Mouse (Mus musculus) spleen, embryonic (tissue): ENCODE measurements around the gene Pabpn1.

ENCODE experiments used
- CTCF ChIA-PET: fragments of 350-600 bp; sonication (Branson Sonifier 250); formaldehyde crosslinking; loops from one replicate; lab custom pipeline; 2022; lab: Charles Lee

Pabpn1 gene

DNA sequence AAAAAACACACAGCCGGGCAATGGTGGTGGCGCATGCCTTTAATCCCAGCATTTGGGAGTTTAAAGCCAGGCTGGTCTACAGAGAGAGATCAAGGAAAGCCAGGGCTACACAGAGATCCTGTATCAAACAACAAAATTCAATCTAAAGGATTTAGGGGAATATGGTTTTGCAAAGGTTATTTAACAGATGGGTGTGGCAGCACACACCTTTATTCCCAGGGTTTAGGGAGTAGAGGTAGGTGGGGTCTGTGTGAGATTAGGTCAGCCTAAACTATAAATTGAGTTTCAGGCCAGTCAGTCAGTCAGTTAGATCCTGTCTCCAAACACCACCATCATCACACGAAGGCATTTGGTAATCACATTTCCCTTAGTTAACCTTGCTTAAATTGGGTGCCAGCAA is at the start of gene Pabpn1:
Gene Pabpn1, plus strand, starts transcription at position 301 of the 400 bp plus-strand sequence.
- CTCF ChIA-PET, result interaction anchor here (0.7 kb wide), 1 partner anchor 12 kb away, joined by 6 read pairs; no protein-coding TSS in a partner anchor

DNA sequence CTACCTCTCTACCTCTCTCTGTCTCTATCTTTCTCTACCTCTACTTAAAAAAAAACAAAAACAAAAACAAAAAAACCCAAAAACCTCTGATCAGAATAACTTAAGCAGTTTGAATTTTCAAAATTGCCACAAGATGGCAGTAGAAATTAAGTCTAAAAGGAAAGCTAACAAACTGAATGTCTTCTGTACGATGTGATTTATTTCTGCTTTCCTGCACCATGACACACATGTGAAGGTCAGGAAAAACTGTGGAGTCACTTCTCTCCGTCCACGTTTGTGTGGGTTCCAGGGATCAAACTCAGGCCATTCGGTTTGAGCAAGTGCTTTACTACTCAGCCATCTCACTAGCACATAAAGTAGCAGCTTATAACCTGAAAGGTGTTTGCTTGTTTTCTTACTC is 48.8 kb upstream of the Pabpn1 start:
- CTCF ChIA-PET, result interaction anchor here (0.6 to 0.7 kb wide), 3 partner anchors 96 to 346 kb away, joined by 3 to 15 read pairs (median 11); no protein-coding TSS in a partner anchor

DNA sequence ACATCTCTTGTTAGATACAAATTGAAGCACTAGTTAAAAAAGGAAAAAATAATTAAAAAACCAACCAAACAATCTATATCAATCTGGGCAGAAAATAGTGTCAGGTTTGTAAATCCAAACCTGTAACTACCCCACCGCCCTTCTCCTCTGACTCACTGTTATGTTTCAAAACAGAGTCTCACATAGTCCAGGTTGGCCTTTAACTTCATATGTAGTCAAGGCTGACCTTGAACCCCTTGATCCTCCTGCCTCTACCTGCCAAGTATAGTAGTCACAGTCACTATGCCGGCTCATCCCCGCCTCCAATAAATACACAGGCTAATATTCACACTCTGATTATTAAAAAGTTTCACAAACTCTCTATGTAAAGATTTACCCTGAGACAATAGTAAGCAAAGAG is 36.6 kb upstream of the Pabpn1 start:
- CTCF ChIA-PET, result no interaction called here

DNA sequence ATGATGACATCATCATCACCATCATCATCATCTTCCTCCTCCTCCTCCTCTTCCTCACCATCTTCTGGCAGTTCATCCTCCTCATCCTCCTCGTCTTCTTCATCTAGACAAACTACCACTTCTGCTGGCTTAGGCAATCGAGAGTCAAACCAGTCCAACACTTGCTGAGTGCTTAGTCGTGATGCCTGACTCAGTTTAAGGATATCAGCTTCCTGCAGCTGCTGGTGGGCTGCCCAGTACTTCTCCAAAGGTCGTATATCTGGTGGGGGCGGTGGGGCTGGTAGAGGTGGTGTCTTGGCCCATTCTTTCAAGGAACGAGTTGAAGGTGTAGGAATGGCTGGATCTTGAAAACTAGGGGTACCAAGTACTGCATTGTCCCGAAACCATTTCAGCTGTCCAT is 35.6 kb upstream of the Pabpn1 start:
- CTCF ChIA-PET, result no interaction called here

DNA sequence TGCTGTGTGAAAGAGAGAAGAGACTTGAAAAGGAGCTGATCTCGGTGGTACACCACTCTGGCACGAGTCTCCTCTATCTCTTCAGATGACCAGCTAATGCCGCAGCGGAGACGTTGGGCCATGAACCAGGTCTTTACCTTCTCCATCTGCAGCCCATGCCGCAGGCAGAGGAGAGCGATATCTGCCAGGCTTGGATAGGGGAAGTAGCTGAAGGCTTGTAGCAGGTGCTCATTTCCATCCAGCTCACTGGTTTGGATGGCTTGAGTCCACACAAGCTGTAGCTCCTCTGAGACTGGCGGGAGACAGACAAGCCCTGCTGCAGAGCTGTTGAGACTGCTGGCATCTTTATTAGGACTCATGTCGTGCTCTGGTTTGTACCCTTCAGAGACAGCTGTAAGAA is 34.4 kb upstream of the Pabpn1 start:
- CTCF ChIA-PET, result no interaction called here

DNA sequence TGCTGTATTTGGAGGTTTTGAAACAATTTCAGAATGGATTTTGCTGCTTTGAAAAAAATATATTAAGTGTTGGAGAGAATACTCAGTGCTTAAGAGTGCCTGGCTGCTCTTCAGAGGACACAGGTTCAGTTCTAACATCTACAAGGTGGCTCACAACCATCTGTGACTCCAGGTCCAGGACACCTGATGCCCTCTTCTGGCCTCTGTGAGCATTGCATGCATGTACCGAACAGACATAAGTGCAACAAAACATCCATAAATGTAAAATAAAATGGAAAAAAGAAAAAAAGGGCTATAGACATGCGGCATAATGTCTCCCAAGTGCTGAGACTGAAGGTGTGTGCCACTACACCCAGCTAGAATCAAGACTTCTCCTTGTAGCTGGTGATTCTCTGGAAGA is 31.8 kb upstream of the Pabpn1 start:
- CTCF ChIA-PET, result interaction anchor here (0.7 kb wide), 1 partner anchor 518 kb away, joined by 3 read pairs; no protein-coding TSS in a partner anchor

DNA sequence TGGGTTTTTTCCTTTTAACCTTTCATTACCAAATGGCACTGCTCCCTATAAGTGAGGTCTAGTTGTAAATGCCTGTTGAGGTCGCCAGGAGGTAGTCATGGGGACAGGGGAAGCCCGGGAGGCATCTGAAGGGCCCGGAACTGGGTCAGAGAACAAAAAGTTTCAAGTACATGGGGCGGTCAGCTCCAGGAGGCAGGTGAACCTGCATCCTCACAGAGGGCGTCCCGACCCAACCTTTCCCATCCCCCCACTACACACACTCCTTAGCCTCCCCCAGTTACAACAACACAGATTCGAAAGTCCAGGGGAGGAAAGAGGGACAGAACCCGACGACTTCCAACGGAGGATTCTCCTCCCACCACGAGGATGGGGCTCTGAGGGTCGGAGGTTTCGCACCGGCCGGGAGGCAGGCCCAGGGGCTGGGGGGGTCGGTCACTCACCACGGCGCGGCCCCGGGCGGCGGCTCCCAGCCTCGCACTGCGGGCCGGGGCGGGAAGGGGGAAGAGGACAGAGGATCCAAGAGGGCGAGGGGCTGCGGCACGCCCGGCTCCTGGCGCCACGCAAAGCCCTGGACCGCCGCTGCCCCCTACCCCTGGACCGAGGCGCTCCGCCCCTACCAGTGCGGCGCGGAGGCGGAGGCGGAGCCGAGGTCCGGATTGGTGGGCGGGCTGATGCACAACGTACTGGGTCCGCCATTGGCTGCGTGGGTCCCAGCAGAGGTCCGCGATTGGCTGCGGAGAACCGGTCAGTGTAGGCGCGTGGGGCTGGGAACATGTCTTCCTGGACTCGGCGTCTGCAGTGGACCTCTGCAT is 28.6 kb upstream of the Pabpn1 start:
- CTCF ChIA-PET, result no interaction called here

DNA sequence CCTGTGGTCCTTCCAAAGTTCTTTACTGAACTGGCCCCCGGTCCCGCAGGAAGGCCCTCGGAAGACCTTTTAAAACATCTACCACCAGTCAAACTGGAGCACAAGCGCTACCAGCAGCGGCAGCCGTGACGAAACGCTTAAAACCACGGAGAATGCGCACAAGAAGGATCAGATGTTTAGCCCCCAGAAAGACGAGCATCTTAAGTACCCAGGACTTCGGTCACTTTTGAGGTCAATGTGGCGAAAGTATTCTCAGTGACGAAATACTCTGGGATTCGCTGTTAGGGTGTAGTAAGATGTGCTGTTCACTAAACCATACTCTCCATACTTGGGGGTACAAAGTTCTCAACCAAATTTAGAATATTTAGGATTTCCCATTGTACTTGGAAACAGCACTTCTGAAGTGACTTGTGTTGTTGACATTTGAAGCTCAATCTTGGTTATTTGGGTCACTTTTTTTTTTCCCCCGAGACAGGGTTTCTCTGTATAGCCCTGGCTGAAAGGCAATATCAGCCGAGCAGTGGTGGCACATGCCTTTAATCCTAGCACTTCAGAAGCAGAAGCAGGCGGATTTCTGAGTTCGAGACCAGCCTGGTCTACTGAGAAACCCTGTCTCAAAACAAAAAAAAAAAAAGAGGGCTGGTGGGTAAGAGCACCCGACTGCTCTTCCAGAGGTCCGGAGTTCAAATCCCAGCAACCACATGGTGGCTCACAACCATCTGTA is 27.8 kb upstream of the Pabpn1 start:
- CTCF ChIA-PET, result no interaction called here

DNA sequence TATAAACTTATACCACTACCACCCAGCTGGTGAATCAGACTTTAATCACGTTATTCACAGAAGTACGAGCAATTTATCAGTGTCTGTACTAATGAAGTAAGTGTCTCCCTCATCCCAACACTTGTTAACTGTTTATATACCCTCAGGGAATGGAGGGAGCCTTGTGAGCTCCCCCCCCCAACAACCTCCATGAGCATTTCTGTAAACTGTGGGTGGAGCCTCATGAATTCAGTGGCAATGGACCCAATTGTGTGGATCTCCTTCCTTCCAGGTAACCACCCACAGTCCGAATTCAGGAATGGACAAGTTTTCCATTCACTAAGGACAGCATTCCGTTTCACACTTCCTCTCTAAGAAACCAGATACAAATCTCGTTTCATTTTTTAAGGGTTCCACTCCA is 26.7 kb upstream of the Pabpn1 start:
- CTCF ChIA-PET, result interaction anchor here (0.6 kb wide), 1 partner anchor 28 kb away, joined by 3 read pairs; no protein-coding TSS in a partner anchor

DNA sequence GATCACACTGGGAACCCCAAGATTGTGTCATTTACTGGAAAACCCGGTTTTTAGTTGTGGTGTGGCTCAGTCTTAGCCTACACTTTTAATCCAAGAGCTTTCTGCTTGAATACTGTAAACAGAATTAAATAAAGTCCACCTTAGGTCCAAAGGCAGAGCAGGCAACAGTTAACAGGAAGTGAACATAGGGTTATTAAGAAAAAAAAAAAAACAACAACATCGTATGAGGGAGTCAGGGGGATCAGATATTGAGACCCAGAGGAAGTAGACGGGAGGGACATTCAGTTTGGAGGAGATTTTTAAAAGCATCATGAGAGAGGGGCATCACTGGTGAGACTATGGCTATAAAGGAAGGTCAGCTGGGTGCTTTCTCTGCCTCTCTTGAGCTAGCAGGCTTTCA is 26.0 kb upstream of the Pabpn1 start:
- CTCF ChIA-PET, result no interaction called here

DNA sequence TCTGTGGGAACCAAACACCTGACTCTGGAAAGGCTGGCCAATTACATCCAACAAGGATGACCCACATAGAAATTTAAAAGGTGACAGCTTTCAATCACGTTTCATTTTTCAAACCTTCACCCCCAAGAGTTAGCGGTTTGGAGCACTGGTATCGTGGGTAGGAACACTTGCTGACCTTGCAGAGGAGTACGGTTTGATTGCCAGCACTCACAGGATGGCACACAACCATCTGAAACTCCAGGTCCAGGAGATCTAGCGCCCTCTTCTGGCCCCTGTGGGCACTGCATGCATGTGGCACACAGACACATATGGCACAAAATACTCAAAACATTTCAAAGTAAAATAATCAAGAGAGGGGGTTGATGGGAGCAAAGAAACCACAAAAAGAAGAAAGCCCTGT is 25.4 kb upstream of the Pabpn1 start:
- CTCF ChIA-PET, result no interaction called here

DNA sequence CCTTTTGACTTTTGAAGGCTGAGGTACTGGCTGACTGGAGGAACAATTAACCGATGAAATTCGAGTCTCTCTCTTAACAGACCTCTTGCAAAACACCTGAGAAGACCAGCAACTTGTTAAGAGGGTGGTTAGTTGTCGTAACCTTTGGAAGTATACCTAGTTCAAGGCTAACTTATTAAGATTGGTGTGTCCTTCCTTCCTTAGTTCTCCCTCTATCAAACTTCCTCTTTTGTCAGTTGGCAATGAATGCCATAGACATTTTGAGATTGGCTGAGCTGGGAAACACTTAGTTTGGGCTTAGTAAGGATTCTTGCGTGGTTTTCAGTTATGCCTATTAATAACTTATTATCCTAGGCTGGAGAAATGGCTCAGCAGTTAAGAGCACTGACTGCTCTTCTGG is 24.3 kb upstream of the Pabpn1 start:
- CTCF ChIA-PET, result interaction anchor here (0.7 kb wide), 1 partner anchor 154 kb away, joined by 6 read pairs; no protein-coding TSS in a partner anchor

DNA sequence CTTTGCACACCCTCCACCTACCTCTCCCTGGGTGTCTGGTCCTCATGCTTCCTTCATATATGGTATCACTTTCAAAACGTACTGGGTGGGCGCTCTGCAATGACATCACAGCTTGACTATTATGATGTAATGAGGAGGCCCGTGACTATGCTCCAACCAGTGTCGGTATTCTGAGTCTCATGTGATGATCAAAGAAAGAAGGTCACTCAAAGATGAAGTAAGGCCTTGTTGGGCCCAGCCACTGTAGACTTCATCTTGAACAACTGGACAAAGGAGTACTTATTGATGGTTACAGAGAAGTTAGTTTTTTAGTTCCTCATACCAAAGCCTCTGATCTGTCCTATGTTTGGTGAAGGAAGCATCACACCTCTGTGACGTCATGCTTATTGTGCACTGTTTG is 21.4 kb upstream of the Pabpn1 start, which contains the start of gene Homez:
Gene Homez, minus strand, starts transcription at position 101 of the 400 bp plus-strand sequence.
- CTCF ChIA-PET, result no interaction called here

DNA sequence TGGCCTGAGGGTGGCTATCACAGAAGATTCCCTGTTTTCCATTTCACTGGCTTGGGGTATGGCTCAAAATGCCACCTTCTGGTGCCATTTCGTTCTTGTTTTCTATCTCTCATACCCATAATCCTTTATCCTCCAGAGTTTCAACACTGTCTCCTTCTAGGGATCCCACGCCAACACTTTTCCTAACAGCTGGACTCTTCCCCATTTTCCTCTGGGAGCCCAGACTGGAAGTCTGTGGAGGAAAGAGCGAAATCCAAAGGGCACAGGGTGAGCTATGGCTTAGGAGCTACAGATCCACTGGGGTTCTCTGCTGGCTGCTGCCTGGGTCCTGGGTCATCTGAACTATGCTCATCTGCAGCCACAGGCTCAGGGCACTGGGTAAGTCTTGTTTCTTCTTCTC is 18.1 kb upstream of the Pabpn1 start:
- CTCF ChIA-PET, result no interaction called here

DNA sequence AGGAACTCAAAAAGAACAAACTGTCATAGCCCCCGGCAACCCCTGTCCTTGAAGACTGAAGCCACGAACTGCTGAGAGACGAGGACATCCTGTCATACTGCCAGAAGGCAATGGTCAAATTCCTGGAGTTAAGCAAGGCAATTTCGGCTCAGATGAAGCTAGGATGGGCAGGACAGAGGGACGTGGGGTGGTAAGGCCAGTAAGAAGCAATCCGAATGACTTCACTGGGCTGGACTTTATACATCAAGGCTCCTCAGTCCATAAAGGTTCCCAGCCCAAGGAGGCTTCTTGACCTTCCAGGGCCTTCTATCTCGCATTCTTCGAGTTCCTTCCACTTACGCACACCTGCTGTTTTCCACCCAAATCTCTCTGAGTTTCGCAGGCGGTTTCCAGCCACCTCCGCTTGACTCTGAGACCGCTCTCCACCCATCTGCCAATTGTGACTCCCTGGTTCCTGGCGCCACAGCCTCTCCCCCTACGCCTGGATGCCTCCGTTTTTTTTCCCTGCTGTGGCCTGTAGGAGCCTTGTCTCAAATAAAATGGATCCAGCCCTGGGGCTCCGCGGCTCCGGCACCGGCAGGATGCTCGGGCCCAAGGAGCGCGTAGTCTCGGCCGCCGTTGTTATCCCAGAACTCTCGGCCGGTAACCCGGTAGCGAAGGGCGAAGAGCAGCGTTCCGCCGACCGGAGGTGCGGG is 16.3 kb upstream of the Pabpn1 start:
- CTCF ChIA-PET, result no interaction called here

DNA sequence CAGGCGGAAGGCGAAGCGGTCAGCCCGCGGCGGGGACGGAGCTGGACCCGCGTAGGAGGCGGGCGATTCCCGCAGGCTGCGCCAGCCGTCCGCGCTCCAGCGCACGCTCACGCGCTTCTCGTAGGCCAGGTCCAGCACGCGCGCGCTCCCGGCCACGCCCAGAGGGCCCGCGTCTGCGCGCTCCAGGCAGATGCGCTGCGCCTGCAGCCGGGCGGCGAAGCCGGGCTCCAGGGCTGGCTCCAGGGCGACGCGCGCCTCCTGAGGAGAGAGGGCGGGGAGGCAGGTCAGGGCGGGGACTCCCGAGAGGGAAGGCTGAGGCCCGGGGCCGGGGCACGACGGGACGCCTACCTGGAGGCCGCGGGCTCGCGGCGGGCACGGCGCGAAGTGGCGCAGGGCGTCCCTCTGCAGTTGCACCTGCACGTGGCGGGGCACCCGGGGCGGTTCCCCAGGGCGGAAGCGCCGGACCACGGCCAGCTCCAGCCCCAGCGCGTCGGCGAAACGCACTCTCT is 15.7 kb upstream of the Pabpn1 start:
- CTCF ChIA-PET, result interaction anchor here (0.6 kb wide), 1 partner anchor 152 kb away, joined by 4 read pairs; no protein-coding TSS in a partner anchor

DNA sequence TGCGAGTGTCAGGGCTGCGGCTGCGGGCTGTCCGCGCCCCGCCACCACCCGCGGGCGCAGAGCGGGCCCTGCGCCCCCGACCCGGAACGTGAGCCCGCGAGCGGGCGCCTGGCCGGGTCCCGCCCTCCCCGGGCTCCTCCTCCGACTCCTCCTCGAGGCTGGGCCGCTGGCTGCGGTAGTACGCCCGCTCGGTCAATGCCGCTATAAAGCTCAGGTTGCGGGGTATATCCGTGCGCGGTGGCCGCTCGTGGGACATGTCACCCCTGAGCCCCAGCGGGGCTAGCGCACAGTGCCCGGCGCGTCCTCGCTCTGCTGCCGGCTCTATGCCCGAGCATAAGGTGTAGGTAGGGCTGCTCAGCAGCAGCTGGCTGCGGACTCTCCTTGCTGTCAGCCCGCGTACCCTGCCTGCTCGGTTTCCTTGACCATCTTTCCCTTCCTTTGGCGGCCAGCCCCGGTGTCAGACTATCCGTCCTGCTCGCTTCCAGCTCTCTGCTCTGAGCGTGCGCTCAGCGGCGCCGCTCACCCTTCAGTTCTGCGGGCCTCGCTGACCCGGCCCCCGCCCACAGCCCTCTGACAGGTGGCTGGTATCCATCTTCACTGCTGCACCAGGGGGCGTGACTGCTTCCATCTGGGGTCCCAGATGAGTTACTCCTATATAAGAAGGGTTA is 15.1 kb upstream of the Pabpn1 start, which contains the start of gene Ppp1r3e:
Gene Ppp1r3e, minus strand, starts transcription at position 503 of the 668 bp plus-strand sequence.
- CTCF ChIA-PET, result interaction anchor here (0.6 kb wide), 1 partner anchor 151 kb away, joined by 4 read pairs; no protein-coding TSS in a partner anchor

DNA sequence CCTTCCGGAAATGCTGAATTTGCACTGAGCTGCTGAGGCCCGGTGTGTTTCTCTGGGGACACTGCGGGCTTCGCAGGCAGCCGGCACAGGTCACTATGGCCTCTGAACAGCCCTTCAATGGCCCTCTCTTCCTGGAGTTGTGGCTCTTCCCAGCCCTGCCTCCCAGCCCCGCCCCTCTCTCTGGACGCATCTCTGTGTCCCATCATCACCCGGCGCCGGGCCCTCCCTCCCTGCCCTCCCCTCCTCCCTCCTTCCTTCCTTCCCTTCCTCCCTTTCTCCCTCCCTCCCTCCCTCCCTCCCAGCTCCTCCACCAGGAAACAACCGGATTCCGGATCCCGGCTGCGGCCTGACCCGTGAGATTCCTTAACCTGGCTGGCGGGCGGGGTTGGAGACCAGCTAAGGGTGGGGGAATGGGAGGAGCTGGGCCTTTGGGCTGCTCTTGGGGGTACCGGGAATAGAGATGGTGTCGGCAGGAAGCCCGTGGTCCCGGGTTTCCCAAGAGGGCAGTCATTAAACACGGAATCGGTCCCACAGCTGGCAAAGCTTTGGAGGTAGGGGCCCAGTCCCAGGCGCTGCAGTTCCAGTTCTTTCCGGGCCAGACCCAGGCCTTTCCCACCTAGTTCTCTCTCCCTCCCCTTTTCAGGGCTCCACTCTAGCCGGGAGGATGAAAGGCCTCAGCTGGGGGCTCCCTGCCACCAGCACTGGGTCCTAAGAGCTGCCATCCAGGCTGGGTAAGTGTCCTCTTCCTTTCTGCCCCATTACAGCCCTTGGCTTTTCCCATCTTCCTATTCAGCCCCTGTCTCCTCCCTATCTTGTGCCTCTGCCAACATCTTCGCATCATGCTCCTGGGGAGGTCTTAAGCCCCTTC is 8.9 kb upstream of the Pabpn1 start, which contains the start of the genes Bcl2l2 and Gm20521:
Gene Bcl2l2, plus strand, starts transcription at position 224 of the 868 bp plus-strand sequence.
Gene Gm20521, plus strand, starts transcription at position 288 of the 868 bp plus-strand sequence.
- CTCF ChIA-PET, result interaction anchor here (0.6 kb wide), 1 partner anchor 280 kb away, joined by 4 read pairs; no protein-coding TSS in a partner anchor

DNA sequence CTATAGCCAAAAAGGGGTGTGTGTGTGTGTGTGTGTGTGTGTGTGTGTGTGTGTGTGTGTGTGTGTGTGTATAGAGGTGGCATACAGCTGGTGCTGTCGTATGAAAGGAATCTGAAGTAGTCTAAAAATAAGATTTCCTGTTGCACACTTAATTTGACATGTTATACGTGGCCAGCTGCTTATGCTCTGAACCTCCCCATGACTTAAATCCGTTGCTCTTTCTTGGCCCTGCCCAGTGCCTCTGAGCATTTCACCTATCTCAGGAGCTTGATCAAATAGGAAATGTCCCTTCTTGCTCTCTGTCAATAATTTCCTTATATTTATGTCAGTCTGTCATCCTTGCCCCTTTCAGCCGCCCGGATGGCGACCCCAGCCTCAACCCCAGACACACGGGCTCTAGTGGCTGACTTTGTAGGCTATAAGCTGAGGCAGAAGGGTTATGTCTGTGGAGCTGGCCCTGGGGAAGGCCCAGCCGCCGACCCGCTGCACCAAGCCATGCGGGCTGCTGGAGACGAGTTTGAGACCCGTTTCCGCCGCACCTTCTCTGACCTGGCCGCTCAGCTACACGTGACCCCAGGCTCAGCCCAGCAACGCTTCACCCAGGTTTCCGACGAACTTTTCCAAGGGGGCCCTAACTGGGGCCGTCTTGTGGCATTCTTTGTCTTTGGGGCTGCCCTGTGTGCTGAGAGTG is 8.1 kb upstream of the Pabpn1 start:
- CTCF ChIA-PET, result interaction anchor here (0.6 kb wide), 1 partner anchor 281 kb away, joined by 4 read pairs; no protein-coding TSS in a partner anchor
